Mouse (Mus musculus) myocyte (in vitro differentiated cells): ENCODE data around the gene Efna3. TPM values are rescaled to one million over a fixed set of nuclear protein-coding genes. Genes with fewer than 3 reads are reported as not detected.

Source experiments
- H3K27me3 ChIP-seq: one replicate; pipeline ENCODE4 v1.6.1; 2011; ENCODE audit not compliant: control insufficient read depth, insufficient read depth, insufficient read length
- H3K36me3 ChIP-seq: one replicate; pipeline ENCODE4 v1.6.1; 2011; ENCODE audit not compliant: control insufficient read depth, insufficient read depth
- H3K4me2 ChIP-seq: one replicate; pipeline ENCODE4 v1.6.1; 2011; ENCODE audit warnings: low read depth, control low read depth
- H3K4me3 ChIP-seq: one replicate; pipeline ENCODE4 v1.5.1; 2011; ENCODE audit warnings: mild to moderate bottlenecking, control low read depth, moderate library complexity
- H3K79me2 ChIP-seq: one replicate; pipeline ENCODE4 v1.6.1; 2011; ENCODE audit not compliant: control insufficient read depth, insufficient read depth
- H3ac ChIP-seq: one replicate; pipeline ENCODE4 v1.6.1; 2011; ENCODE audit not compliant: control insufficient read depth, insufficient read length
- CEBPB ChIP-seq: IDR thresholded peaks from 2 replicates; pipeline ENCODE4 v1.6.1; 2011; ENCODE audit warnings: mild to moderate bottlenecking, moderate library complexity; ENCODE audit not compliant: poor library complexity, insufficient read depth, severe bottlenecking
- E2F4 ChIP-seq: IDR thresholded peaks from one replicate; pipeline ENCODE4 v1.6.1; 2011; ENCODE audit warnings: mild to moderate bottlenecking, control low read depth, moderate library complexity; ENCODE audit not compliant: insufficient read depth
- MAX ChIP-seq: IDR thresholded peaks from one replicate; pipeline ENCODE4 v1.6.1; 2011; ENCODE audit warnings: low read depth, mild to moderate bottlenecking, control low read depth
- MYOD1 ChIP-seq, 3 experiments: IDR thresholded peaks; one replicate each; pipeline ENCODE4 v1.6.1; 2011; ENCODE audit warnings: control low read depth in 2 of 3, low read depth in 2 of 3, mild to moderate bottlenecking in 2 of 3, moderate library complexity in 1 of 3; ENCODE audit not compliant: insufficient read length in 2 of 3, control insufficient read depth in 1 of 3
- MYOG ChIP-seq, 3 experiments: IDR thresholded peaks; one replicate each; pipeline ENCODE4 v1.6.1; 2011; ENCODE audit warnings: control low read depth in 2 of 3, low read depth in 2 of 3, mild to moderate bottlenecking in 2 of 3; ENCODE audit not compliant: insufficient read length in 2 of 3, control insufficient read depth in 1 of 3, insufficient read depth in 1 of 3
- POLR2A ChIP-seq: IDR thresholded peaks from one replicate; pipeline ENCODE4 v1.6.1; 2011; ENCODE audit warnings: low read depth, mild to moderate bottlenecking, control low read depth, moderate library complexity; ENCODE audit not compliant: insufficient read length
- POLR2AphosphoS2 ChIP-seq: IDR thresholded peaks from one replicate; pipeline ENCODE4 v1.6.1; 2011; ENCODE audit warnings: low read depth, control low read depth; ENCODE audit not compliant: insufficient read length
- REST ChIP-seq: IDR thresholded peaks from one replicate; pipeline ENCODE4 v1.6.1; 2011; ENCODE audit warnings: mild to moderate bottlenecking, control low read depth, moderate library complexity; ENCODE audit not compliant: insufficient read depth, insufficient read length
- SRF ChIP-seq: IDR thresholded peaks from one replicate; pipeline ENCODE4 v1.6.1; 2011; ENCODE audit warnings: low read depth; ENCODE audit not compliant: control insufficient read depth, insufficient read length
- TCF12 ChIP-seq: IDR thresholded peaks from one replicate; pipeline ENCODE4 v1.6.1; 2011; ENCODE audit warnings: mild to moderate bottlenecking, control low read depth; ENCODE audit not compliant: poor library complexity, insufficient read depth, severe bottlenecking
- TCF3 ChIP-seq: IDR thresholded peaks from one replicate; pipeline ENCODE4 v1.6.1; 2011; ENCODE audit warnings: low read depth, control low read depth; ENCODE audit not compliant: insufficient read length
- USF1 ChIP-seq: IDR thresholded peaks from one replicate; pipeline ENCODE4 v1.6.1; 2011; ENCODE audit warnings: low read depth, mild to moderate bottlenecking, control low read depth, moderate library complexity
- polyA plus RNA-seq: library from polyadenylated mRNA; unstranded; fragments of >200 nt; fragmentation: generic; extraction: Trizol; gene quantifications from one replicate; pipeline ENCODE4 v1.2.1, GENCODE M21; 2012; ENCODE audit warnings: missing spikeins

The Efna3 gene
- polyA plus RNA-seq, 1 experiment: 1.8 TPM

GRCm38 (mm10) chr3:89293247-89293918 lies 29.4 kb downstream of the Efna3 start:
- TF ChIP-seq POLR2A (no peak), MYOD1 (IDR thresholded peaks at IDR 0.05; ENCODE audit: control insufficient read depth in 1 of 3, insufficient read length in 2 of 3, low read depth in 2 of 3) (no peak), MAX (no peak), TCF3 (no peak), REST (no peak), TCF12 (no peak), POLR2AphosphoS2 (no peak), SRF (no peak), CEBPB (no peak), MYOG (IDR thresholded peaks at IDR 0.05; ENCODE audit: control insufficient read depth in 1 of 3, insufficient read depth in 1 of 3, insufficient read length in 2 of 3, low read depth in 2 of 3) (no peak), E2F4 (no peak), USF1 (no peak)
- Histone ChIP-seq H3K4me2 (no peak overlapping the region), H3K79me2 (no peaks in the 10 kb centered on the region), H3K4me3 (no peak overlapping the region), H3ac (no peak overlapping the region), H3K36me3 (no peaks in the 10 kb centered on the region), H3K27me3 (no peaks in the 10 kb centered on the region)

- Histone ChIP-seq H3ac (no peak overlapping the region), H3K79me2 (no peaks in the 10 kb centered on the region), H3K4me2 (no peak overlapping the region), H3K4me3 (no peak overlapping the region), H3K27me3 (peaks cover 3% of the 10 kb centered on the region), H3K36me3 (no peaks in the 10 kb centered on the region)
- TF ChIP-seq USF1: no peak
- no peak for TF ChIP-seq POLR2AphosphoS2
- TF ChIP-seq MYOD1 (IDR thresholded peaks at IDR 0.05; ENCODE audit: control insufficient read depth in 1 of 3, insufficient read length in 2 of 3, low read depth in 2 of 3): peak in 1 of 3 experiments; percentile 17
- no peak for TF ChIP-seq TCF12
- TF ChIP-seq E2F4: no peak
- TF ChIP-seq MYOG (IDR thresholded peaks at IDR 0.05; ENCODE audit: control insufficient read depth in 1 of 3, insufficient read depth in 1 of 3, insufficient read length in 2 of 3, low read depth in 2 of 3): no peak
- no peak for TF ChIP-seq REST
These were observed 30.5 kb downstream of the Efna3 start for GRCm38 (mm10) chr3:89292303-89292702.

- Histone ChIP-seq H3K27me3 (peaks cover 6% of the 10 kb centered on the region), H3ac (no peak overlapping the region), H3K79me2 (no peaks in the 10 kb centered on the region), H3K4me2 (no peak overlapping the region), H3K36me3 (no peaks in the 10 kb centered on the region), H3K4me3 (no peak overlapping the region)
- TF ChIP-seq MYOG (IDR thresholded peaks at IDR 0.05; ENCODE audit: control insufficient read depth in 1 of 3, insufficient read depth in 1 of 3, insufficient read length in 2 of 3, low read depth in 2 of 3): no peak
- no peak for TF ChIP-seq CEBPB
- no peak for TF ChIP-seq MAX
- no peak for TF ChIP-seq USF1
- no peak for TF ChIP-seq TCF12
- no peak for TF ChIP-seq TCF3
- no peak for TF ChIP-seq REST
- no peak for TF ChIP-seq SRF
- TF ChIP-seq POLR2A: no peak
These were observed 30.9 kb downstream of the Efna3 start for GRCm38 (mm10) chr3:89291874-89292273.

GRCm38 (mm10) chr3:89288503-89288928 lies 34.2 kb downstream of the Efna3 start:
- no peak for TF ChIP-seq CEBPB
- TF ChIP-seq USF1: no peak
- no peak for TF ChIP-seq SRF
- TF ChIP-seq TCF3: no peak
- no peak for TF ChIP-seq MYOG (IDR thresholded peaks at IDR 0.05; ENCODE audit: control insufficient read depth in 1 of 3, insufficient read depth in 1 of 3, insufficient read length in 2 of 3, low read depth in 2 of 3)
- Histone ChIP-seq H3K79me2 (no peaks in the 10 kb centered on the region), H3K36me3 (no peaks in the 10 kb centered on the region), H3ac (no peak overlapping the region), H3K27me3 (peaks cover 13% of the 10 kb centered on the region), H3K4me2 (no peak overlapping the region), H3K4me3 (no peak overlapping the region)

- TF ChIP-seq POLR2A: no peak
- TF ChIP-seq POLR2AphosphoS2: no peak
- TF ChIP-seq TCF3: no peak
- no peak for TF ChIP-seq MYOG (IDR thresholded peaks at IDR 0.05; ENCODE audit: control insufficient read depth in 1 of 3, insufficient read depth in 1 of 3, insufficient read length in 2 of 3, low read depth in 2 of 3)
- no peak for TF ChIP-seq TCF12
- TF ChIP-seq MYOD1 (IDR thresholded peaks at IDR 0.05; ENCODE audit: control insufficient read depth in 1 of 3, insufficient read length in 2 of 3, low read depth in 2 of 3): no peak
- TF ChIP-seq USF1: no peak
- no peak for TF ChIP-seq SRF
- no peak for TF ChIP-seq MAX
- no peak for TF ChIP-seq REST
- no peak for TF ChIP-seq CEBPB
- no peak for TF ChIP-seq E2F4
- Histone ChIP-seq H3K4me2 (no peak overlapping the region), H3ac (no peak overlapping the region), H3K79me2 (no peaks in the 10 kb centered on the region), H3K36me3 (no peaks in the 10 kb centered on the region), H3K27me3 (peaks cover 13% of the 10 kb centered on the region), H3K4me3 (no peak overlapping the region)
These were observed 35.5 kb downstream of the Efna3 start for GRCm38 (mm10) chr3:89287286-89287685.
